Mouse (Mus musculus): Measurements from ENCODE around the gene Sgf29. TPM values are rescaled to one million over a fixed set of nuclear protein-coding genes. Genes with fewer than 3 reads are reported as not detected.
A peak's percentile ranks its signal among the peaks of the same experiment; 100 is the strongest.

Gene Sgf29
- total RNA-seq, 1 experiment: 55.3 TPM

GRCm38 (mm10) chr7:126625369-126625768 lies 23.7 kb upstream of the Sgf29 start:
- no peak for DNase-seq (ENCODE audit: low read depth, low spot score)
- Histone ChIP-seq H3K4me3 (ENCODE audit: insufficient read depth in 1 of 2, low read depth in 1 of 2, low read length in 2 of 2, poor library complexity in 1 of 2, severe bottlenecking in 1 of 2) (peak overlapping the region; percentile 63 to 71; a peak in 3 of 4 replicates), H3K9me3 (ENCODE audit: control insufficient read depth, insufficient read depth, low read depth, low read length) (no peaks in the 10 kb centered on the region), H3K27ac (ENCODE audit: insufficient read depth, low read depth, low read length, poor library complexity, severe bottlenecking) (no peak overlapping the region), H3K4me1 (ENCODE audit: control insufficient read depth in 2 of 2, insufficient read depth in 2 of 2, low read length in 2 of 2, poor library complexity in 1 of 2) (peaks cover 8 to 13% of the 10 kb centered on the region in 2 experiments; a peak in 3 of 4 replicates), H3K9ac (ENCODE audit: insufficient read depth, low read depth, low read length, poor library complexity, severe bottlenecking) (peak overlapping the region; percentile 66; the same call in 1 of the 2 replicates), H3K36me3 (ENCODE audit: control insufficient read depth, insufficient read depth, low read length, poor library complexity, severe bottlenecking) (no peaks in the 10 kb centered on the region; the same call in 1 of the 2 replicates)
- in situ Hi-C loops (cut with MboI; ENCODE audit: low sequenced_read_pairs in 2 of 2, unreplicated experiment in 2 of 2): no loop called here
- TF ChIP-seq ZNF384 (IDR thresholded peaks at IDR 0.05; ENCODE audit: low read depth, low read length): no peak
- no peak for TF ChIP-seq MAFK (IDR thresholded peaks at IDR 0.05; ENCODE audit: insufficient read depth, low read depth, low read length)
- TF ChIP-seq HCFC1 (IDR thresholded peaks at IDR 0.05; ENCODE audit: borderline replicate concordance, insufficient read depth, low read length): no peak
- no peak for TF ChIP-seq CHD2 (IDR thresholded peaks at IDR 0.05; ENCODE audit: low read depth, low read length)
- no peak for TF ChIP-seq ZC3H11A (IDR thresholded peaks at IDR 0.05; ENCODE audit: borderline replicate concordance, low read depth, low read length)

DNA sequence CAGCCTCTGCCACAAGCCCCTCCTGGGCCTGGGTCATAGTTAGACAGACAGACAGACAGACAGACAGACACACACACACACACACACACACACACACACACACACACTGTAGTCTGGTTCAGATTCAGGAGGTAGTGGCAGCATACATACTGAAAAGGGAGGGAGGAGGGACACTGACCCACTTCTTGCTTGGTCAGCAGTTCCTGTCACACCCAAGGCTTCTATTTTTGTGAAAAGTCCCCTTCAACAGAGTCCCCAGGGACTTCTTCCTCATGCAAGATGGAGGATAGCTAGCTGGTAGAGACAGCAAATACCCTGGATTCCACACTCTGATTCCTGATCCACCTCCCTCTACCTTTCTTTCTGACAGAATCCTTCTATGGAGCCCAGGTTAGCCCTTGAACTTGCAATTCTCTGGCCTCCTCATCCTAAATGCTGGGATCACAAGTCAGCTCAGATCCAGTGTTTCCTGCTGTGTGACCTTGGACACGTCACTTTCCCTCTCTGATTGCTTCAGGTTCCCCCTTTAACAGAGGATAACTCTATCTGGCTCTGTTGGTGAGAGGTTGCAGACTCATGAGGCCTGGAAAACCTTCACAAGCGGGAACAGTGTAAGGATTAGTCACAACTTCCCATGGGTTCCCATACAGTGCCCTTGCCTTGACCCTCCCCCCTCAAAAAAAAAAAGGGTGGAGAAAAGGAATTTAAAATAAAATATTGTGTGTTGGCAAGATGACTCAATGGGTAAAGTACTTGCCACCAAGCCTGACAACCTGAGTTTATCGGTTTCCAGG lies 23.1 kb upstream of the Sgf29 start:
- TF ChIP-seq ZC3H11A (IDR thresholded peaks at IDR 0.05; ENCODE audit: borderline replicate concordance, low read depth, low read length): no peak
- TF ChIP-seq MAFK (IDR thresholded peaks at IDR 0.05; ENCODE audit: insufficient read depth, low read depth, low read length): peak; percentile 67
- no peak for TF ChIP-seq ZNF384 (IDR thresholded peaks at IDR 0.05; ENCODE audit: low read depth, low read length)
- no peak for TF ChIP-seq CHD2 (IDR thresholded peaks at IDR 0.05; ENCODE audit: low read depth, low read length)
- no peaks in the 10 kb centered on the region for H3K9me3 ChIP-seq (ENCODE audit: control insufficient read depth, insufficient read depth, low read depth, low read length)
- no peak overlapping the region for H3K27ac ChIP-seq (ENCODE audit: insufficient read depth, low read depth, low read length, poor library complexity, severe bottlenecking)
- H3K9ac ChIP-seq (ENCODE audit: insufficient read depth, low read depth, low read length, poor library complexity, severe bottlenecking): 0 out of 2 replicates have a peak overlapping the region, but pooled peaks have one; percentile 20
- peaks cover 8 to 13% of the 10 kb centered on the region in 2 experiments; a peak in 3 of 4 replicates for H3K4me1 ChIP-seq (ENCODE audit: control insufficient read depth in 2 of 2, insufficient read depth in 2 of 2, low read length in 2 of 2, poor library complexity in 1 of 2)
- H3K4me3 ChIP-seq (ENCODE audit: insufficient read depth in 1 of 2, low read depth in 1 of 2, low read length in 2 of 2, poor library complexity in 1 of 2, severe bottlenecking in 1 of 2): no peak overlapping the region
- in situ Hi-C loops (cut with MboI; ENCODE audit: low sequenced_read_pairs in 2 of 2, unreplicated experiment in 2 of 2): no loop called here
- H3K36me3 ChIP-seq (ENCODE audit: control insufficient read depth, insufficient read depth, low read length, poor library complexity, severe bottlenecking): no peaks in the 10 kb centered on the region; the same call in 1 of the 2 replicates
- DNase-seq (ENCODE audit: low read depth, low spot score): no peak

- Histone ChIP-seq H3K9me3 (ENCODE audit: control insufficient read depth, insufficient read depth, low read depth, low read length) (no peaks in the 10 kb centered on the region), H3K4me1 (ENCODE audit: control insufficient read depth in 2 of 2, insufficient read depth in 2 of 2, low read length in 2 of 2, poor library complexity in 1 of 2) (peaks cover 8 to 12% of the 10 kb centered on the region in 2 experiments; a peak in 3 of 4 replicates), H3K36me3 (ENCODE audit: control insufficient read depth, insufficient read depth, low read length, poor library complexity, severe bottlenecking) (no peaks in the 10 kb centered on the region; the same call in 1 of the 2 replicates), H3K9ac (ENCODE audit: insufficient read depth, low read depth, low read length, poor library complexity, severe bottlenecking) (no peak overlapping the region), H3K27ac (ENCODE audit: insufficient read depth, low read depth, low read length, poor library complexity, severe bottlenecking) (no peak overlapping the region), H3K4me3 (ENCODE audit: insufficient read depth in 1 of 2, low read depth in 1 of 2, low read length in 2 of 2, poor library complexity in 1 of 2, severe bottlenecking in 1 of 2) (no peak overlapping the region)
- in situ Hi-C loops (cut with MboI; ENCODE audit: low sequenced_read_pairs in 2 of 2, unreplicated experiment in 2 of 2): no loop called here
- no peak for TF ChIP-seq ZNF384 (IDR thresholded peaks at IDR 0.05; ENCODE audit: low read depth, low read length)
- no peak for TF ChIP-seq CHD2 (IDR thresholded peaks at IDR 0.05; ENCODE audit: low read depth, low read length)
- TF ChIP-seq HCFC1 (IDR thresholded peaks at IDR 0.05; ENCODE audit: borderline replicate concordance, insufficient read depth, low read length): no peak
- no peak for TF ChIP-seq MAFK (IDR thresholded peaks at IDR 0.05; ENCODE audit: insufficient read depth, low read depth, low read length)
- TF ChIP-seq ZC3H11A (IDR thresholded peaks at IDR 0.05; ENCODE audit: borderline replicate concordance, low read depth, low read length): no peak
- DNase-seq (ENCODE audit: low read depth, low spot score): no peak
Measured at GRCm38 (mm10) chr7:126628111-126628510, 21.0 kb upstream of the Sgf29 start.

DNA sequence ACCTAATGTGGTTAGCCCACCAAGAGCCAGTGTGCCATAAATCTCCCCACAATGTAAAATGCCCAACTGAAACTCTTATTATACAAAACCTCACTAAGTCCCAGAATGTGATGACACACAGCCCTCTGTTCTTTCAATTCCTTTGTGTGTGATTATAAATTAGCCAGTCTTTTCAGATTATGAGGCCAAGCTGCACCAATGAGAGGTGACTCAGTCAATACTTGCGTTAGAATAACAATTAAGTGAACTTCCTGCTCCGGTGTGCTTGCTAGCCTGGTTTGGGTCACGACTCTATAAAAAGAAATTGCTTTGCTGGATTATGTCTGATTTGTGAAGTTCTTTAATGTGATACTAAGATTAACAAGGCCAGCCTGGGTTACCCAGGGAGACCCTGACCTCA lies 19.2 kb upstream of the Sgf29 start:
- H3K9ac ChIP-seq (ENCODE audit: insufficient read depth, low read depth, low read length, poor library complexity, severe bottlenecking): no peak overlapping the region
- in situ Hi-C loops (cut with MboI; ENCODE audit: low sequenced_read_pairs in 2 of 2, unreplicated experiment in 2 of 2): no loop called here
- no peak for DNase-seq (ENCODE audit: low read depth, low spot score)
- TF ChIP-seq ZNF384 (IDR thresholded peaks at IDR 0.05; ENCODE audit: low read depth, low read length) (no peak), MAFK (IDR thresholded peaks at IDR 0.05; ENCODE audit: insufficient read depth, low read depth, low read length) (no peak), CHD2 (IDR thresholded peaks at IDR 0.05; ENCODE audit: low read depth, low read length) (no peak), HCFC1 (IDR thresholded peaks at IDR 0.05; ENCODE audit: borderline replicate concordance, insufficient read depth, low read length) (no peak), ZC3H11A (IDR thresholded peaks at IDR 0.05; ENCODE audit: borderline replicate concordance, low read depth, low read length) (no peak)
- peaks cover 10 to 22% of the 10 kb centered on the region in 2 experiments for H3K4me1 ChIP-seq (ENCODE audit: control insufficient read depth in 2 of 2, insufficient read depth in 2 of 2, low read length in 2 of 2, poor library complexity in 1 of 2)
- no peak overlapping the region for H3K4me3 ChIP-seq (ENCODE audit: insufficient read depth in 1 of 2, low read depth in 1 of 2, low read length in 2 of 2, poor library complexity in 1 of 2, severe bottlenecking in 1 of 2)
- no peaks in the 10 kb centered on the region for H3K36me3 ChIP-seq (ENCODE audit: control insufficient read depth, insufficient read depth, low read length, poor library complexity, severe bottlenecking)
- no peaks in the 10 kb centered on the region for H3K9me3 ChIP-seq (ENCODE audit: control insufficient read depth, insufficient read depth, low read depth, low read length)
- no peak overlapping the region for H3K27ac ChIP-seq (ENCODE audit: insufficient read depth, low read depth, low read length, poor library complexity, severe bottlenecking)

All from ES-E14 (cell line).